Mouse (Mus musculus) adrenal gland, adult 18-20 months (tissue): Measurements from ENCODE around the gene Agpat3. TPM values are rescaled to one million over a fixed set of nuclear protein-coding genes. Genes with fewer than 3 reads are reported as not detected.

Experiments
- DNase-seq, 2 experiments: peaks; one replicate each; pipeline ENCODE4 v3.0.0; 2021 to 2022; ENCODE audit warnings: low spot score in 2 of 2
- microRNA-seq, 2 experiments: library from miRNA; unstranded; fragments of <30 nt; microRNA quantifications; one replicate each; pipeline ENCODE4 v1.2.0; 2021; ENCODE audit warnings: borderline number of aligned reads in 2 of 2
- total RNA-seq, 2 experiments: library from RNA; stranded (reverse); gene quantifications; 1 replicate in 1 of 2; 2 replicates in 1 of 2; pipeline ENCODE4 v1.2.3; 2021

Gene Agpat3
- total RNA-seq, 2 experiments from 2014 or later, result 289 to 343 TPM

- DNase-seq, result no peak
Measured at GRCm38 (mm10) chr10:78227875-78228559, 124.3 kb downstream of the Agpat3 start.

DNA sequence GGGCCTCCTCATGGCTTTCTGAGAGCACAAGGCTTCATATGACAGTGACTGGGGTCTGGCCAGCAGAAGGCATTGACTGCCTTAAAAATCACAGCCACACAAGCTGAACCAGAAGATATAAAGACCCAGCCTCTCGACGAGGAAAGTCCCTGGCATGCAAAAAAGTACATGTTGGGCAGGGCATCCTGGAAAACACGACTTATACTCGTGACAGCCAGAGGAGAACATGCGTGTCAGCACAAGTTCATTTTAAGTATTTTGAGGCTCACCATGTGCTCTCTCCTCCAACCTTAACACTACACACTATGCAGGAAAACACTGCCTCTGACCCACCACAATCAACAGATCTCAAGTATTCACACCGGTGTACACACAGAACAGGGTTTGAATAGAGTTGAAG lies 128.2 kb downstream of the Agpat3 start:
- DNase-seq, result no peak

DNA sequence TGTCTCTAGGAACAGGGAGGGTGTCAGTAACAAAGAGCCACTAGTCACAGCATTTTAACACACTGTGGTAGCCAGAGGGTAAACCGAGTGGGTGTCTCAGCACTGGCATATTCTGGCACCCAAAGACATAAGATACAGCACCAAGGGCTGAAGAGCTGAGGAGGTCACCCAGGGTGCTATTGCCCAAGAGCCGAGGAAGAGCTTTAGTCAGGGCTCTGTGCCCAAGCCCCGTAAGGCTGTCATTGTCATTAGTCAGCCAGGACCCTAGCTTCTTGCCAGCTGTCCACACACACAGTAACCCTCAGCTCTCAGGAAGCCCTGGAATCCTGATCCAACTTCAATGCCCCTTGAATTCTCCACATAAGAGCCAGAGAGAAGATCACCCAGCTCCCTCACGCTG lies 129.4 kb downstream of the Agpat3 start:
- DNase-seq, result peak in 1 of 2 experiments; percentile 27

- no peak for DNase-seq
Measured at GRCm38 (mm10) chr10:78221315-78221714, 131.0 kb downstream of the Agpat3 start.

GRCm38 (mm10) chr10:78219528-78219927 lies 132.8 kb downstream of the Agpat3 start:
- DNase-seq, result no peak

Small RNA genes within 50 kb of the gene (microRNA-seq; reads per million reads assigned to microRNA genes)
- gene Mir7659, result 0 reads per million in 2 experiments

Other genes starting within 250 kb of the Agpat3 start
- 100 to 1,000 TPM; 275 to 312 TPM for gene D10Jhu81e, start 182.7 kb downstream of the Agpat3 start, total RNA-seq
- gene Pwp2, start 167.3 kb downstream of the Agpat3 start, total RNA-seq, result 10 to 100 TPM; 17.9 to 21.4 TPM
- 10 to 100 TPM; 44.2 to 53.2 TPM for gene Trappc10, start 107.8 kb downstream of the Agpat3 start, total RNA-seq
- gene Rrp1, start 60.6 kb upstream of the Agpat3 start, total RNA-seq, result 100 to 1,000 TPM; 255 to 265 TPM
- gene Cstb, start 73.2 kb upstream of the Agpat3 start, total RNA-seq, result 100 to 1,000 TPM; 317 to 349 TPM
- gene Pdxk, start 112.5 kb upstream of the Agpat3 start, total RNA-seq, result 10 to 100 TPM; 25.8 to 35.9 TPM
- gene Olfr1358, start 164.9 kb upstream of the Agpat3 start, total RNA-seq, result not detected
- gene Ilvbl, start 221.9 kb upstream of the Agpat3 start, total RNA-seq, result 10 to 100 TPM; 46.4 to 47.0 TPM
- 10 to 100 TPM; 25.2 to 32.3 TPM for gene Syde1, start 239.5 kb upstream of the Agpat3 start, total RNA-seq